Comparison of ENCODE assay signal across 23 mouse cellular contexts in the genomic region with DNA sequence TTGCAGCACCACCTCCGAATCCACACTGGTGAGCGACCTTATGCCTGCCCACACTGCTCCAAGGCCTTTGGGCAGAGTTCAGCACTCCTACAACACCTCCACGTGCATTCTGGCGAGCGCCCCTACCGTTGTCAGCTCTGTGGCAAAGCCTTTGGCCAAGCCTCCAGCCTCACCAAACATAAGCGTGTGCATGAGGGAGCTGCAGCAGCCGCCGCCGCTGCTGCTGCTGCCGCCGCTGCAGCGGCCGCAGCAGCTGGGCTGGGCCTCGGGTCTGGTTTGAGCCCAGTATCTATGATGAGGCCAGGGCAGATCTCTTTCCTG. TPM values are rescaled to one million over a fixed set of nuclear protein-coding genes. Genes with fewer than 3 reads are reported as not detected.
DNase-seq lines count a peak whose midpoint lies in the region; ATAC-seq and TF ChIP-seq lines count a peak whose summit lies in the region.
"Had no signal": no experiment of that assay in that cellular context is flagged by ENCODE, and none has a peak within 500 bp of the region (broad histone marks: within the 10 kb centered on the region; RNA-seq: fewer than 3 reads in every experiment).

No protein-coding gene starts in this region.

- peaks cover 45% of the 10 kb centered on the region for H3K36me3 ChIP-seq in midbrain, embryonic 10.5 days
- peaks cover 23% of the 10 kb centered on the region for H3K36me3 ChIP-seq in midbrain, embryonic 16.5 days (ENCODE audit: control insufficient read depth, insufficient read depth, low read length)
- H3K36me3 ChIP-seq in ES-Bruce4 (ENCODE audit: control insufficient read depth, insufficient read depth, low read length, poor library complexity, severe bottlenecking) (no peaks in the 10 kb centered on the region), ES-E14 (ENCODE audit: control insufficient read depth, insufficient read depth, low read length, poor library complexity, severe bottlenecking) (no peaks in the 10 kb centered on the region)
- H3K36me3 ChIP-seq in embryonic facial prominence, embryonic 11.5 days (replicated peaks; ENCODE audit: control insufficient read depth, insufficient read depth, low read depth, low read length), result peaks cover 26% of the 10 kb centered on the region
- H3K36me3 ChIP-seq in hindbrain, embryonic 12.5 days, result peaks cover 39% of the 10 kb centered on the region

- H3K27me3 ChIP-seq in midbrain, embryonic 10.5 days (ENCODE audit: low read depth, poor library complexity, severe bottlenecking), result no peaks in the 10 kb centered on the region
- H3K27me3 ChIP-seq in midbrain, embryonic 16.5 days (ENCODE audit: control insufficient read depth, insufficient read depth, low read depth, low read length), result no peaks in the 10 kb centered on the region
- no peaks in the 10 kb centered on the region for H3K27me3 ChIP-seq in ES-Bruce4 (ENCODE audit: control insufficient read depth, insufficient read depth, low read length, poor library complexity, severe bottlenecking)
- H3K27me3 ChIP-seq in embryonic facial prominence, embryonic 11.5 days (ENCODE audit: control insufficient read depth, insufficient read depth, low read length), result no peaks in the 10 kb centered on the region
- no peaks in the 10 kb centered on the region for H3K27me3 ChIP-seq in hindbrain, embryonic 12.5 days
- H3K27me3 ChIP-seq: embryonic facial prominence, embryonic 15.5 days; forebrain, embryonic 15.5 days; heart, embryonic 15.5 days; hindbrain, embryonic 15.5 days had no signal

- H3K4me2 ChIP-seq in midbrain, embryonic 16.5 days (ENCODE audit: low read length), result no peak overlapping the region
- no peak overlapping the region for H3K4me2 ChIP-seq in embryonic facial prominence, embryonic 11.5 days (ENCODE audit: low read depth, low read length)
- no peak overlapping the region for H3K4me2 ChIP-seq in hindbrain, embryonic 12.5 days (replicated peaks)
- H3K4me2 ChIP-seq: embryonic facial prominence, embryonic 15.5 days; forebrain, embryonic 15.5 days; heart, embryonic 11.5 days; heart, embryonic 15.5 days; hindbrain, embryonic 15.5 days had no signal

- H3K9me3 ChIP-seq in midbrain, embryonic 10.5 days (replicated peaks), result peaks cover 23% of the 10 kb centered on the region
- H3K9me3 ChIP-seq in midbrain, embryonic 16.5 days (replicated peaks; ENCODE audit: control insufficient read depth, low read length, poor library complexity, severe bottlenecking), result no peaks in the 10 kb centered on the region; the same call in 1 of the 2 replicates
- H3K9me3 ChIP-seq in ES-Bruce4 (replicated peaks; ENCODE audit: control insufficient read depth, insufficient read depth, low read length, poor library complexity, severe bottlenecking), result no peaks in the 10 kb centered on the region
- H3K9me3 ChIP-seq in ES-E14 (ENCODE audit: control insufficient read depth, insufficient read depth, low read depth, low read length), result no peaks in the 10 kb centered on the region
- peaks cover 6% of the 10 kb centered on the region for H3K9me3 ChIP-seq in embryonic facial prominence, embryonic 11.5 days (replicated peaks; ENCODE audit: control insufficient read depth, low read length)
- peaks cover 7% of the 10 kb centered on the region for H3K9me3 ChIP-seq in hindbrain, embryonic 12.5 days (replicated peaks)
- H3K9me3 ChIP-seq: embryonic facial prominence, embryonic 15.5 days; forebrain, embryonic 15.5 days; heart, embryonic 15.5 days; hindbrain, embryonic 15.5 days had no signal

- 92% methylated on average over 15 of the region's 15 CpGs for WGBS in midbrain, embryonic 10.5 days
- 92% methylated on average over 15 of the region's 15 CpGs for WGBS in midbrain, embryonic 16.5 days
- WGBS in embryonic facial prominence, embryonic 11.5 days, result 92% methylated on average over 15 of the region's 15 CpGs
- WGBS in hindbrain, embryonic 12.5 days, result 90% methylated on average over 15 of the region's 15 CpGs

- no peak for TF ChIP-seq POLR2A in ES-Bruce4 (IDR thresholded peaks at IDR 0.05; ENCODE audit: insufficient read depth, low read length)

- H3K4me1 ChIP-seq in midbrain, embryonic 10.5 days, result peaks cover 38% of the 10 kb centered on the region
- peaks cover 25% of the 10 kb centered on the region for H3K4me1 ChIP-seq in midbrain, embryonic 16.5 days (ENCODE audit: control insufficient read depth, insufficient read depth, low read length)
- H3K4me1 ChIP-seq in ES-Bruce4 (ENCODE audit: control insufficient read depth, insufficient read depth, low read length) (no peaks in the 10 kb centered on the region), ES-E14 (ENCODE audit: control insufficient read depth in 2 of 2, insufficient read depth in 2 of 2, low read length in 2 of 2, poor library complexity in 1 of 2) (peaks cover 6 to 7% of the 10 kb centered on the region in 2 experiments; a peak in 3 of 4 replicates)
- H3K4me1 ChIP-seq in embryonic facial prominence, embryonic 11.5 days (ENCODE audit: control insufficient read depth, insufficient read depth, low read length), result no peaks in the 10 kb centered on the region
- H3K4me1 ChIP-seq in hindbrain, embryonic 12.5 days, result peaks cover 28% of the 10 kb centered on the region

- in situ Hi-C loops in ES-E14 (cut with MboI; ENCODE audit: low sequenced_read_pairs in 2 of 2, unreplicated experiment in 2 of 2), result no loop called here

- H3K4me3 ChIP-seq in midbrain, embryonic 10.5 days, result peak overlapping the region; percentile 19; the same call in 1 of the 2 replicates
- no peak overlapping the region for H3K4me3 ChIP-seq in midbrain, embryonic 16.5 days (ENCODE audit: low read depth, low read length)
- H3K4me3 ChIP-seq in ES-Bruce4 (ENCODE audit: low read depth, low read length) (peak overlapping the region; percentile 55), ES-E14 (ENCODE audit: insufficient read depth in 1 of 2, low read depth in 1 of 2, low read length in 2 of 2, poor library complexity in 1 of 2, severe bottlenecking in 1 of 2) (peak overlapping the region; percentile 52 to 67)
- H3K4me3 ChIP-seq in embryonic facial prominence, embryonic 11.5 days (ENCODE audit: low read depth, low read length), result peak overlapping the region; percentile 8; the same call in 1 of the 2 replicates
- no peak overlapping the region for H3K4me3 ChIP-seq in hindbrain, embryonic 12.5 days
- H3K4me3 ChIP-seq: embryonic facial prominence, embryonic 15.5 days; erythroblast, embryonic 14.5 days; forebrain, embryonic 15.5 days; heart, adult 2 months; heart, embryonic 15.5 days; hindbrain, embryonic 15.5 days had no signal

- TF ChIP-seq EP300 in ES-Bruce4 (IDR thresholded peaks at IDR 0.05; ENCODE audit: insufficient read depth, low read depth, low read length), result no peak

- no peak overlapping the region for H3K9ac ChIP-seq in midbrain, embryonic 16.5 days (ENCODE audit: low read depth, low read length)
- H3K9ac ChIP-seq in ES-Bruce4 (ENCODE audit: low read depth, poor library complexity, severe bottlenecking) (peak overlapping the region; percentile 30), ES-E14 (ENCODE audit: insufficient read depth, low read depth, low read length, poor library complexity, severe bottlenecking) (peak overlapping the region; percentile 38)
- no peak overlapping the region for H3K9ac ChIP-seq in embryonic facial prominence, embryonic 11.5 days (replicated peaks; ENCODE audit: low read length)
- no peak overlapping the region for H3K9ac ChIP-seq in hindbrain, embryonic 12.5 days
- H3K9ac ChIP-seq: embryonic facial prominence, embryonic 15.5 days; forebrain, embryonic 15.5 days; heart, embryonic 15.5 days; hindbrain, embryonic 15.5 days had no signal

- ATAC-seq in midbrain, embryonic 16.5 days, result no peak
- no peak for ATAC-seq in embryonic facial prominence, embryonic 11.5 days (replicated peaks; ENCODE audit: insufficient number of reproducible peaks, low FRiP score, low TSS enrichment, low read depth)
- no peak for ATAC-seq in hindbrain, embryonic 12.5 days (ENCODE audit: low FRiP score)
- ATAC-seq: forebrain, embryonic 15.5 days; inflammation-experienced regulatory T-cells, adult 6 months had no signal

- no peak for TF ChIP-seq CTCF in ES-Bruce4 (IDR thresholded peaks at IDR 0.05; ENCODE audit: low read depth, low read length)

- DNase-seq in midbrain, embryonic 10.5 days (ENCODE audit: low spot score), result no peak
- no peak for DNase-seq in ES-E14 (ENCODE audit: low read depth, low spot score)
- DNase-seq in embryonic facial prominence, embryonic 11.5 days (ENCODE audit: low spot score), result no peak
- DNase-seq in spleen, postnatal 4 days (ENCODE audit: low spot score in 2 of 2), result no peak
- no peak for DNase-seq in ovary, postnatal 10 days (ENCODE audit: low spot score)
- DNase-seq: adrenal gland, postnatal 14 days; cerebellum, adult 11-12 months; cerebellum, postnatal 25 days; gastrocnemius, postnatal 14 days; heart, adult 2 months; heart, postnatal 14 days had no signal

- H3K27ac ChIP-seq in midbrain, embryonic 10.5 days (replicated peaks), result no peak overlapping the region
- no peak overlapping the region for H3K27ac ChIP-seq in midbrain, embryonic 16.5 days (ENCODE audit: low read length)
- H3K27ac ChIP-seq in ES-Bruce4 (ENCODE audit: insufficient read depth, low read length), result no peak overlapping the region
- H3K27ac ChIP-seq in ES-E14 (ENCODE audit: insufficient read depth, low read depth, low read length, poor library complexity, severe bottlenecking), result no peak overlapping the region
- H3K27ac ChIP-seq in embryonic facial prominence, embryonic 11.5 days (replicated peaks; ENCODE audit: low read depth, low read length), result no peak overlapping the region
- H3K27ac ChIP-seq in hindbrain, embryonic 12.5 days, result no peak overlapping the region
- H3K27ac ChIP-seq: embryonic facial prominence, embryonic 15.5 days; forebrain, embryonic 15.5 days; heart, adult 2 months; heart, embryonic 15.5 days; hindbrain, embryonic 15.5 days had no signal

RNA-seq across cellular contexts. Expression of gene Zfp358, which starts 3.5 kb away (rescaled TPM):
- polyA plus RNA-seq in midbrain, embryonic 10.5 days (2016; fragmentation: Nextera tagmentation; extraction: Ambion mirVana), result 69.4 and 80.0 TPM in 2 replicates
- 65.8 and 75.3 TPM in 2 replicates for polyA plus RNA-seq in midbrain, embryonic 16.5 days (2015; fragmentation: Nextera tagmentation; extraction: Ambion mirVana)
- polyA plus RNA-seq in ES-Bruce4 (2011; ENCODE audit: insufficient read depth, insufficient read length, low read depth, missing spikeins), result 15.5 and 17.7 TPM in 2 replicates
- 5.1 and 7.1 TPM in 2 replicates for total RNA-seq in ES-E14 (2012; rRNA removed)
- polyA plus RNA-seq in embryonic facial prominence, embryonic 11.5 days (2014; fragmentation: Nextera tagmentation; extraction: Ambion mirVana), result 29.0 and 29.9 TPM in 2 replicates
- polyA plus RNA-seq in hindbrain, embryonic 12.5 days (2016; fragmentation: Nextera tagmentation; extraction: Ambion mirVana), result 77.9 and 79.9 TPM in 2 replicates

RNA-seq across cellular contexts. Expression of gene Mcoln1, which starts 3.9 kb away (rescaled TPM):
- 62.0 and 69.6 TPM in 2 replicates for polyA plus RNA-seq in midbrain, embryonic 10.5 days (2016; fragmentation: Nextera tagmentation; extraction: Ambion mirVana)
- polyA plus RNA-seq in midbrain, embryonic 16.5 days (2015; fragmentation: Nextera tagmentation; extraction: Ambion mirVana), result 121 and 129 TPM in 2 replicates
- polyA plus RNA-seq in ES-Bruce4 (2011; ENCODE audit: insufficient read depth, insufficient read length, low read depth, missing spikeins), result 62.0 and 62.3 TPM in 2 replicates
- 48.6 and 79.9 TPM in 2 replicates for total RNA-seq in ES-E14 (2012; rRNA removed)
- polyA plus RNA-seq in embryonic facial prominence, embryonic 11.5 days (2014; fragmentation: Nextera tagmentation; extraction: Ambion mirVana), result 43.1 and 43.6 TPM in 2 replicates
- polyA plus RNA-seq in hindbrain, embryonic 12.5 days (2016; fragmentation: Nextera tagmentation; extraction: Ambion mirVana), result 79.5 and 83.2 TPM in 2 replicates

RNA-seq across cellular contexts. Expression of gene Pnpla6, which starts 18.8 kb away (rescaled TPM):
- polyA plus RNA-seq in midbrain, embryonic 10.5 days (2016; fragmentation: Nextera tagmentation; extraction: Ambion mirVana), result 20.0 and 22.2 TPM in 2 replicates
- polyA plus RNA-seq in midbrain, embryonic 16.5 days (2015; fragmentation: Nextera tagmentation; extraction: Ambion mirVana), result 43.6 and 49.8 TPM in 2 replicates
- 46.6 and 47.5 TPM in 2 replicates for polyA plus RNA-seq in ES-Bruce4 (2011; ENCODE audit: insufficient read depth, insufficient read length, low read depth, missing spikeins)
- 125 and 201 TPM in 2 replicates for total RNA-seq in ES-E14 (2012; rRNA removed)
- polyA plus RNA-seq in embryonic facial prominence, embryonic 11.5 days (2014; fragmentation: Nextera tagmentation; extraction: Ambion mirVana), result 13.6 and 17.5 TPM in 2 replicates
- polyA plus RNA-seq in hindbrain, embryonic 12.5 days (2016; fragmentation: Nextera tagmentation; extraction: Ambion mirVana), result 32.6 and 38.9 TPM in 2 replicates

RNA-seq across cellular contexts. Expression of gene Tex45, which starts 25.7 kb away (rescaled TPM):
- not detected in 2 replicates for polyA plus RNA-seq in midbrain, embryonic 10.5 days (2016; fragmentation: Nextera tagmentation; extraction: Ambion mirVana)
- 0.31 and 0.46 TPM in 2 replicates for polyA plus RNA-seq in midbrain, embryonic 16.5 days (2015; fragmentation: Nextera tagmentation; extraction: Ambion mirVana)
- polyA plus RNA-seq in ES-Bruce4 (2011; ENCODE audit: insufficient read depth, insufficient read length, low read depth, missing spikeins), result 0.39 and 0.44 TPM in 2 replicates
- total RNA-seq in ES-E14 (2012; rRNA removed), result 0.16 TPM in 1 of 2 replicates, not detected in the other
- polyA plus RNA-seq in embryonic facial prominence, embryonic 11.5 days (2014; fragmentation: Nextera tagmentation; extraction: Ambion mirVana), result 0.14 TPM in 1 of 2 replicates, not detected in the other
- polyA plus RNA-seq in hindbrain, embryonic 12.5 days (2016; fragmentation: Nextera tagmentation; extraction: Ambion mirVana), result not detected in 2 replicates
- total RNA-seq: adrenal gland, postnatal 14 days; gastrocnemius, adult 18-20 months; gastrocnemius, postnatal 14 days; heart, postnatal 14 days; hematopoietic stem cell, adult 5-6 weeks had no signal
- polyA plus RNA-seq: embryonic facial prominence, embryonic 15.5 days; erythroblast, embryonic 14.5 days; heart, adult 2 months; heart, embryonic 11.5 days; heart, embryonic 15.5 days; inflammation-experienced regulatory T-cells, adult 6 months had no signal

RNA-seq across cellular contexts. Expression of gene Pex11g, which starts 28.9 kb away (rescaled TPM):
- polyA plus RNA-seq in midbrain, embryonic 10.5 days (2016; fragmentation: Nextera tagmentation; extraction: Ambion mirVana), result 4.5 and 4.8 TPM in 2 replicates
- 4.5 and 5.0 TPM in 2 replicates for polyA plus RNA-seq in midbrain, embryonic 16.5 days (2015; fragmentation: Nextera tagmentation; extraction: Ambion mirVana)
- 4.6 and 6.7 TPM in 2 replicates for polyA plus RNA-seq in ES-Bruce4 (2011; ENCODE audit: insufficient read depth, insufficient read length, low read depth, missing spikeins)
- total RNA-seq in ES-E14 (2012; rRNA removed), result 3.2 and 5.5 TPM in 2 replicates
- polyA plus RNA-seq in embryonic facial prominence, embryonic 11.5 days (2014; fragmentation: Nextera tagmentation; extraction: Ambion mirVana), result 2.1 TPM in 2 replicates
- 3.7 and 4.3 TPM in 2 replicates for polyA plus RNA-seq in hindbrain, embryonic 12.5 days (2016; fragmentation: Nextera tagmentation; extraction: Ambion mirVana)

Comparison
In these comparisons a context has a peak if more than half of its experiments do, and no peak if none do; other contexts are left out.
1. H3K4me3 ChIP-seq: peak in midbrain, embryonic 10.5 days (single experiment), ES-Bruce4 (single experiment), ES-E14 (2 of 2) and embryonic facial prominence, embryonic 11.5 days (single experiment); none in midbrain, embryonic 16.5 days (single experiment) and hindbrain, embryonic 12.5 days (single experiment).
2. H3K9ac ChIP-seq: peak in ES-Bruce4 (single experiment) and ES-E14 (single experiment); none in midbrain, embryonic 16.5 days (single experiment), embryonic facial prominence, embryonic 11.5 days (single experiment) and hindbrain, embryonic 12.5 days (single experiment).